ENCODE assay signal across 8 mouse cellular contexts in genomic region chr1:34849745-34850342, GRCm38 (mm10). TPM values are rescaled to one million over a fixed set of nuclear protein-coding genes. Genes with fewer than 3 reads are reported as not detected.
DNase-seq lines count a peak whose midpoint lies in the region; ATAC-seq and TF ChIP-seq lines count a peak whose summit lies in the region.

Gene Plekhb2, plus strand, starts transcription at chr1:34849976.

- no peaks in the 10 kb centered on the region for H3K9me3 ChIP-seq in CH12.LX (replicated peaks; ENCODE audit: low read length)
- H3K9me3 ChIP-seq in forebrain, embryonic 12.5 days, result no peaks in the 10 kb centered on the region
- no peaks in the 10 kb centered on the region for H3K9me3 ChIP-seq in heart, embryonic 16.5 days (replicated peaks; ENCODE audit: control insufficient read depth, low read length)
- no peaks in the 10 kb centered on the region for H3K9me3 ChIP-seq in liver, embryonic 13.5 days (replicated peaks)
- no peaks in the 10 kb centered on the region for H3K9me3 ChIP-seq in stomach, embryonic 14.5 days (ENCODE audit: control insufficient read depth, low read depth, low read length)

- no peak for TF ChIP-seq RAD21 in CH12.LX (IDR thresholded peaks at IDR 0.05; ENCODE audit: low read depth, low read length)

- WGBS in forebrain, embryonic 12.5 days, result under 1% methylated on average over 39 of the region's 40 CpGs
- under 1% methylated on average over 37 of the region's 40 CpGs for WGBS in heart, embryonic 16.5 days
- WGBS in liver, embryonic 13.5 days (ENCODE audit: insufficient replicate concordance), result under 1% methylated on average over 40 of the region's 40 CpGs
- WGBS in stomach, embryonic 14.5 days, result 0% methylated on average over 39 of the region's 40 CpGs

- H3K9ac ChIP-seq in CH12.LX (ENCODE audit: insufficient read depth, low read depth), result peak within 1 kb of the TSS; percentile 64
- peak within 1 kb of the TSS; percentile 84 for H3K9ac ChIP-seq in forebrain, embryonic 12.5 days
- H3K9ac ChIP-seq in heart, embryonic 16.5 days (ENCODE audit: low read length), result peak within 1 kb of the TSS; percentile 94
- peak within 1 kb of the TSS; percentile 82 for H3K9ac ChIP-seq in liver, embryonic 13.5 days
- peak within 1 kb of the TSS; percentile 58 for H3K9ac ChIP-seq in stomach, embryonic 14.5 days (replicated peaks; ENCODE audit: low read depth, low read length)

- no peaks in the 10 kb centered on the region for H3K27me3 ChIP-seq in CH12.LX (replicated peaks)
- H3K27me3 ChIP-seq in forebrain, embryonic 12.5 days, result no peaks in the 10 kb centered on the region
- H3K27me3 ChIP-seq in heart, embryonic 16.5 days (ENCODE audit: control insufficient read depth, insufficient read depth, low read length), result no peaks in the 10 kb centered on the region
- no peaks in the 10 kb centered on the region for H3K27me3 ChIP-seq in liver, embryonic 13.5 days
- no peaks in the 10 kb centered on the region for H3K27me3 ChIP-seq in stomach, embryonic 14.5 days (ENCODE audit: control insufficient read depth, insufficient read depth, low read length)

- peak; percentile 91 for ATAC-seq in forebrain, embryonic 12.5 days (ENCODE audit: low FRiP score)
- ATAC-seq in heart, embryonic 16.5 days (replicated peaks; ENCODE audit: extremely low read depth, insufficient read depth, low FRiP score), result peak; percentile 86
- ATAC-seq in liver, embryonic 13.5 days (ENCODE audit: low read depth), result peak; percentile 91
- ATAC-seq in stomach, embryonic 14.5 days (ENCODE audit: insufficient number of reproducible peaks, insufficient read depth, low FRiP score, low read depth), result peak; percentile 86

- in situ Hi-C loops in CH12.LX (cut with MboI; ENCODE audit: low pct_ligation_motif_present, low pct_unique_long_range_greater_than_20kb, low sequenced_read_pairs), result no loop called here

- H3K79me2 ChIP-seq in CH12.LX (replicated peaks; ENCODE audit: control insufficient read depth, extremely low read depth, insufficient read depth, poor library complexity, severe bottlenecking), result 0 out of 2 replicates have a peak, but pooled peaks cover under 1% of the 10 kb centered on the region

- H3K36me3 ChIP-seq in CH12.LX (replicated peaks in 1 of 2; ENCODE audit: control insufficient read depth in 1 of 2, insufficient read depth in 1 of 2, low read length in 1 of 2), result peaks cover 0 to 6% of the 10 kb centered on the region in 2 experiments
- H3K36me3 ChIP-seq in forebrain, embryonic 12.5 days (replicated peaks), result no peaks in the 10 kb centered on the region
- no peaks in the 10 kb centered on the region for H3K36me3 ChIP-seq in heart, embryonic 16.5 days (ENCODE audit: control insufficient read depth, insufficient read depth)
- no peaks in the 10 kb centered on the region for H3K36me3 ChIP-seq in liver, embryonic 13.5 days
- no peaks in the 10 kb centered on the region for H3K36me3 ChIP-seq in stomach, embryonic 14.5 days (ENCODE audit: control insufficient read depth, insufficient read depth, low read length)

- peaks cover 9 to 31% of the 10 kb centered on the region in 2 experiments for H3K4me1 ChIP-seq in CH12.LX (ENCODE audit: control insufficient read depth in 1 of 2, insufficient read depth in 2 of 2)
- H3K4me1 ChIP-seq in forebrain, embryonic 12.5 days, result peaks cover 23% of the 10 kb centered on the region
- H3K4me1 ChIP-seq in heart, embryonic 16.5 days (ENCODE audit: control insufficient read depth, insufficient read depth, low read length), result peaks cover 29% of the 10 kb centered on the region
- H3K4me1 ChIP-seq in liver, embryonic 13.5 days (replicated peaks), result peaks cover 23% of the 10 kb centered on the region
- H3K4me1 ChIP-seq in stomach, embryonic 14.5 days (ENCODE audit: control insufficient read depth, insufficient read depth, low read length), result peaks cover 5% of the 10 kb centered on the region; the same call in 1 of the 2 replicates

- TF ChIP-seq EP300 in CH12.LX (IDR thresholded peaks at IDR 0.05; ENCODE audit: low read length), result no peak

- H3K27ac ChIP-seq in CH12.LX (ENCODE audit: insufficient read depth, low read depth), result no peak within 1 kb of the TSS
- peak within 1 kb of the TSS; percentile 69; the same call in 1 of the 2 replicates for H3K27ac ChIP-seq in forebrain, embryonic 12.5 days
- peak within 1 kb of the TSS; percentile 82 for H3K27ac ChIP-seq in heart, embryonic 16.5 days (ENCODE audit: low read length)
- no peak within 1 kb of the TSS for H3K27ac ChIP-seq in liver, embryonic 13.5 days
- peak within 1 kb of the TSS; percentile 21; the same call in 1 of the 2 replicates for H3K27ac ChIP-seq in stomach, embryonic 14.5 days (ENCODE audit: low read length)

- no peak for TF ChIP-seq CTCF in CH12.LX (conservative IDR thresholded peaks at IDR 0.05 in 1 of 2, IDR thresholded peaks at IDR 0.05 in 1 of 2; ENCODE audit: low read depth in 2 of 2, low read length in 2 of 2)

- DNase-seq in CH12.LX (ENCODE audit: extremely low read depth), result peak; percentile 82
- DNase-seq in c-Kit-positive CD71-positive TER-119-negative erythroid progenitor cells, embryonic 14.5 days (ENCODE audit: low read depth), result peak; percentile 71
- DNase-seq in kidney, postnatal 25 days, result peak; percentile 91 to 96
- peak; percentile 75 for DNase-seq in liver, embryonic 13.5 days
- peak; percentile 80 to 85 for DNase-seq in natural killer cell, adult 2 months (ENCODE audit: low spot score in 2 of 2)

- TF ChIP-seq POLR2A in CH12.LX (IDR thresholded peaks at IDR 0.05; ENCODE audit: low read depth, low read length), result peak; percentile 85

- H3K4me2 ChIP-seq in CH12.LX (ENCODE audit: insufficient read depth, low read depth, poor library complexity, severe bottlenecking), result peak within 1 kb of the TSS; percentile 72
- H3K4me2 ChIP-seq in forebrain, embryonic 12.5 days, result peak within 1 kb of the TSS; percentile 78
- H3K4me2 ChIP-seq in heart, embryonic 16.5 days (ENCODE audit: low read depth, low read length), result peak within 1 kb of the TSS; percentile 82
- H3K4me2 ChIP-seq in liver, embryonic 13.5 days, result peak within 1 kb of the TSS; percentile 92
- peak within 1 kb of the TSS; percentile 74 for H3K4me2 ChIP-seq in stomach, embryonic 14.5 days (replicated peaks; ENCODE audit: low read depth, low read length)

- H3K4me3 ChIP-seq in CH12.LX (replicated peaks in 1 of 3; ENCODE audit: low read depth in 2 of 3, low read length in 2 of 3, poor library complexity in 1 of 3), result peak within 1 kb of the TSS; percentile 73 to 80 (median 79)
- peak within 1 kb of the TSS; percentile 80 for H3K4me3 ChIP-seq in forebrain, embryonic 12.5 days (replicated peaks)
- peak within 1 kb of the TSS; percentile 89 for H3K4me3 ChIP-seq in heart, embryonic 16.5 days (ENCODE audit: low read length)
- peak within 1 kb of the TSS; percentile 72 for H3K4me3 ChIP-seq in liver, embryonic 13.5 days (replicated peaks)
- peak within 1 kb of the TSS; percentile 48 for H3K4me3 ChIP-seq in stomach, embryonic 14.5 days (ENCODE audit: low read depth, low read length)

- dilution Hi-C loops in CH12.LX (cut with MboI; ENCODE audit: extremely low pct_ligation_motif_present, extremely low pct_unique_long_range_greater_than_20kb, low sequenced_read_pairs), result no loop called here

TF ChIP-seq in CH12.LX, 34 proteins besides CTCF, POLR2A, EP300 and RAD21:
- no peak for TF ChIP-seq ZMIZ1 (IDR thresholded peaks at IDR 0.05; ENCODE audit: low read depth, low read length)
- TF ChIP-seq MAFK (IDR thresholded peaks at IDR 0.05; ENCODE audit: insufficient replicate concordance, low read length), result no peak
- TF ChIP-seq NELFE (IDR thresholded peaks at IDR 0.05; ENCODE audit: low read depth, low read length), result peak; percentile 83; the same call in 1 of the 2 replicates
- no peak for TF ChIP-seq USF2 (conservative IDR thresholded peaks at IDR 0.05; ENCODE audit: low read depth, low read length)
- no peak for TF ChIP-seq ZNF384 (IDR thresholded peaks at IDR 0.05; ENCODE audit: low read depth, low read length)
- TF ChIP-seq TBP (conservative IDR thresholded peaks at IDR 0.05; ENCODE audit: low read depth, low read length), result 0 out of 2 replicates have a peak, but pooled peaks have one; percentile 51
- peak; percentile 69; the same call in 1 of the 2 replicates for TF ChIP-seq SIN3A (IDR thresholded peaks at IDR 0.05; ENCODE audit: low read length)
- TF ChIP-seq MAX (IDR thresholded peaks at IDR 0.05; ENCODE audit: low read length), result peak; percentile 31; the same call in 1 of the 2 replicates
- no peak for TF ChIP-seq GABPA (IDR thresholded peaks at IDR 0.05; ENCODE audit: insufficient replicate concordance, low read depth, low read length)
- no peak for TF ChIP-seq ELF1 (IDR thresholded peaks at IDR 0.05; ENCODE audit: low read depth, low read length)
- TF ChIP-seq TCF12 (IDR thresholded peaks at IDR 0.05; ENCODE audit: low read depth, low read length), result peak; percentile 55
- no peak for TF ChIP-seq CHD1 (IDR thresholded peaks at IDR 0.05; ENCODE audit: low read depth, low read length)
- no peak for TF ChIP-seq IRF4 (IDR thresholded peaks at IDR 0.05; ENCODE audit: low read depth, low read length)
- no peak; the same call in 1 of the 2 replicates for TF ChIP-seq MXI1 (IDR thresholded peaks at IDR 0.05; ENCODE audit: low read depth, low read length)
- peak; percentile 94 for TF ChIP-seq NRF1 (IDR thresholded peaks at IDR 0.05; ENCODE audit: low read depth, low read length)
- no peak for TF ChIP-seq RCOR1 (conservative IDR thresholded peaks at IDR 0.05; ENCODE audit: low read depth, low read length)
- TF ChIP-seq ETS1 (conservative IDR thresholded peaks at IDR 0.05; ENCODE audit: low read depth, low read length), result no peak
- peak; percentile 67 for TF ChIP-seq BHLHE40 (IDR thresholded peaks at IDR 0.05; ENCODE audit: low read depth, low read length)

RNA-seq across cellular contexts. Expression of gene Plekhb2, which starts in this region (rescaled TPM):
- total RNA-seq in CH12.LX (2012; rRNA removed), result 15.4 and 21.0 TPM in 2 replicates
- total RNA-seq in CH12.LX (2014; rRNA removed), result 23.8 and 24.6 TPM in 2 replicates
- 30.2 and 44.8 TPM in 2 replicates for polyA plus RNA-seq in CH12.LX (2012; ENCODE audit: insufficient read length, low read depth)
- 47.6 and 51.9 TPM in 2 replicates for polyA plus RNA-seq in forebrain, embryonic 12.5 days (2016; fragmentation: Nextera tagmentation; extraction: Ambion mirVana)
- 76.2 and 87.3 TPM in 2 replicates for polyA plus RNA-seq in heart, embryonic 16.5 days (2015; fragmentation: Nextera tagmentation; extraction: Ambion mirVana)
- 9.7 and 11.5 TPM in 2 replicates for polyA plus RNA-seq in liver, embryonic 13.5 days (2015; fragmentation: Nextera tagmentation; extraction: Ambion mirVana)
- polyA plus RNA-seq in stomach, embryonic 14.5 days (2014; fragmentation: Nextera tagmentation; extraction: Ambion mirVana), result 30.5 and 33.7 TPM in 2 replicates

Comparison
In these comparisons a context has a peak if more than half of its experiments do, and no peak if none do; other contexts are left out.
1. H3K27ac ChIP-seq: peak in forebrain, embryonic 12.5 days (single experiment), heart, embryonic 16.5 days (single experiment) and stomach, embryonic 14.5 days (single experiment); none in CH12.LX (single experiment) and liver, embryonic 13.5 days (single experiment).
2. Peak in every context shown above with its lines, with median percentiles within 50 percentile points of each other: DNase-seq, H3K4me2 ChIP-seq, H3K4me3 ChIP-seq, H3K9ac ChIP-seq and ATAC-seq.